ENCODE assay signal across 14 mouse cellular contexts in the genomic region with DNA sequence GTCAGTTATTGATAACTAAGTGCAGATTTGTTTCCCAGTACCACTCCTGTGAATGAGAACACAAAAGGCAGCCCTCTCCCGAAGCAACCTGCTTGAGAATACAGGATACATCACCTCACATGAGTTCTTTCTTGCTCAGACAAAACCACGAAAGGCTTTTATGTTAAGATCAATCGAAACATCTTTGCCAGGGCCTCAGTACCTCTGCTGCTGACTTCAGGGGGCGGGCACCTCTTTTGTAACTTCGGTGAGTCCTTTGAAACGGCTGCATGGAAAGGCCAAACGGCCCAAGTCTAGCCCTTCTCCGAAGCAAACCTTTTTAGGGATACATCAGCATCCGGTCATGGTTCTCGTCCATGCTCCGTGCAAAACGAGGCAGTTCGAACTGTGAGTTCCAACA. TPM values are rescaled to one million over a fixed set of nuclear protein-coding genes. Genes with fewer than 3 reads are reported as not detected.
"Had no signal": no experiment of that assay in that cellular context is flagged by ENCODE, and none has a peak within 500 bp of the region (broad histone marks: within the 10 kb centered on the region; RNA-seq: fewer than 3 reads in every experiment).

No protein-coding gene starts in this region.

- H3K4me1 ChIP-seq: intestine, embryonic 15.5 days; kidney, embryonic 15.5 days; limb, embryonic 10.5 days; liver, embryonic 13.5 days; lung, embryonic 15.5 days had no signal

- H3K36me3 ChIP-seq: intestine, embryonic 15.5 days; kidney, embryonic 15.5 days; limb, embryonic 10.5 days; liver, embryonic 13.5 days; lung, embryonic 15.5 days; midbrain, embryonic 12.5 days had no signal

- H3K4me2 ChIP-seq: intestine, embryonic 15.5 days; kidney, embryonic 15.5 days; liver, embryonic 13.5 days; lung, embryonic 15.5 days; midbrain, embryonic 12.5 days had no signal

- ATAC-seq: intestine, embryonic 15.5 days; liver, postnatal 0 days had no signal

- H3K4me3 ChIP-seq: intestine, embryonic 15.5 days; kidney, embryonic 15.5 days; left cerebral cortex, adult 2 months; limb, embryonic 10.5 days; liver, embryonic 13.5 days; lung, embryonic 15.5 days; midbrain, embryonic 12.5 days had no signal

- H3K9ac ChIP-seq: intestine, embryonic 15.5 days; kidney, embryonic 15.5 days; liver, embryonic 13.5 days; liver, postnatal 0 days; lung, embryonic 15.5 days; midbrain, embryonic 12.5 days had no signal

- H3K9me3 ChIP-seq: intestine, embryonic 15.5 days; kidney, embryonic 15.5 days; limb, embryonic 10.5 days; liver, embryonic 13.5 days; lung, embryonic 15.5 days; midbrain, embryonic 12.5 days had no signal

- DNase-seq: kidney, adult 2 months; kidney, postnatal 14 days; liver, embryonic 13.5 days; liver, postnatal 0 days; lung, postnatal 14 days; right cerebral cortex, adult 18-20 months; right cerebral cortex, postnatal 25 days had no signal

- H3K27ac ChIP-seq: intestine, embryonic 15.5 days; kidney, embryonic 15.5 days; left cerebral cortex, adult 2 months; limb, embryonic 10.5 days; liver, embryonic 13.5 days; lung, embryonic 15.5 days; macrophage; midbrain, embryonic 12.5 days had no signal

- H3K27me3 ChIP-seq: intestine, embryonic 15.5 days; kidney, embryonic 15.5 days; liver, embryonic 13.5 days; lung, embryonic 15.5 days; midbrain, embryonic 12.5 days had no signal

RNA-seq across cellular contexts. Expression of a gene that starts 15.7 kb away (rescaled TPM):
- polyA plus RNA-seq: macrophage had no signal
